Mouse (Mus musculus) left cerebral cortex, postnatal 10 days (tissue): ENCODE measurements around the gene Acot9. TPM values are rescaled to one million over a fixed set of nuclear protein-coding genes. Genes with fewer than 3 reads are reported as not detected.

ENCODE experiments used
- total RNA-seq, 2 experiments: library from RNA; stranded (reverse); gene quantifications; 2 replicates each; pipeline ENCODE4 v1.2.3; 2021

Gene Acot9
- total RNA-seq, 2 experiments from 2014 or later, result 33.6 to 33.8 TPM

Other genes starting within 250 kb of the Acot9 start
- gene Magea5, start 199.3 kb upstream of the Acot9 start, total RNA-seq, result not detected
- gene Magea1, start 172.7 kb upstream of the Acot9 start, total RNA-seq, result not detected
- gene Magea2, start 168.8 kb upstream of the Acot9 start, total RNA-seq, result not detected
- not detected for gene Cldn34b2, start 134.0 kb upstream of the Acot9 start, total RNA-seq
- 10 to 100 TPM; 52.4 to 57.1 TPM for gene Sat1, start 46.0 kb upstream of the Acot9 start, total RNA-seq
- 10 to 100 TPM; 32.1 to 34.3 TPM for gene Prdx4, start 78.3 kb downstream of the Acot9 start, total RNA-seq